Mouse (Mus musculus) left cerebral cortex, adult 8-10 months (tissue): ENCODE results near the gene Tent5a. TPM values are rescaled to one million over a fixed set of nuclear protein-coding genes. Genes with fewer than 3 reads are reported as not detected.

Source experiments
- DNase-seq, 2 experiments: peaks; one replicate each; pipeline ENCODE4 v3.0.0; 2022; ENCODE audit warnings: low spot score in 2 of 2
- total RNA-seq, 4 experiments: library from RNA; stranded (reverse); gene quantifications; 2 replicates each; pipeline ENCODE4 v1.2.4; 2022

The Tent5a gene
- total RNA-seq, 4 experiments from 2014 or later: 2.1 to 3.6 (median 2.9) TPM

DNA sequence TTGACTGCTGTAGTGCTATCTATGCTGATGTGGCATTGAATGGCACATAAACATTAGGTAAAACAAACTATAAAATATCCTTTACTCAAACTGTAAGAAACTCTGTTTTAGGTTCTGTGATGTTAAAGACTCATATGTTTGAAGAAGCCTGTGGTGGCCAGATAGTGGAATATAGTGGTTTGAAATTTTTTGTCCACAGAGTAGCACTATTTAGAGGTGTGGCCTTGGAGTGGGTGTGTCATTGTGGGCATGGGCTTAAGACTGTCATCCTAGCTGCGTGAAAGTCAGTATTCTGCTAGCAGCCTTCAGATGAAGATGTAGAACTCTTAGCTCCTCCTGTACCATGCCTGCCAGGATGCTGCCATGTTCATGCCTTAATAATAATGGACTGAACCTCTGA lies 11.0 kb downstream of the Tent5a start:
- DNase-seq: no peak

DNA sequence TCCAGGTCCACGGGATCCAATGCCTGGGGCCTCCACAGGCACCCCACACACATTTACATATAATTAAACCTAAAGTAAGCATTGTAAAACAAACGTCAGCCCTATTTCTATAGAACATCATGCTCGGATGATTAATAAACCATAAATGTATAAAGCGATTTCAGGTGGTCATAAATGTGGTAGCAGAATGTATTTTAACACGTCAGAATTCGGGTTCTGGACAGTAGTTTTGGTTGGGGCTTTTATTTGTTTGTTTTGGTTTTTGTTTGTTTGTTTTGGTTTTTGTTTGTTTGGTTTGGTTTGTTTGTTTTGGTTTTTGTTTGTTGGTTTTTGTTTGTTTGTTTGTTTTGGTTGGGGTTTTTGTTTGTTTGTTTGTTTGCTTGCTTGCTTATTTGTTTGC lies 14.7 kb downstream of the Tent5a start, which contains the start of gene Gm11114:
TSS of gene Gm11114 (plus strand) at position 301 of the 400 bp plus-strand sequence.
- DNase-seq: no peak

DNA sequence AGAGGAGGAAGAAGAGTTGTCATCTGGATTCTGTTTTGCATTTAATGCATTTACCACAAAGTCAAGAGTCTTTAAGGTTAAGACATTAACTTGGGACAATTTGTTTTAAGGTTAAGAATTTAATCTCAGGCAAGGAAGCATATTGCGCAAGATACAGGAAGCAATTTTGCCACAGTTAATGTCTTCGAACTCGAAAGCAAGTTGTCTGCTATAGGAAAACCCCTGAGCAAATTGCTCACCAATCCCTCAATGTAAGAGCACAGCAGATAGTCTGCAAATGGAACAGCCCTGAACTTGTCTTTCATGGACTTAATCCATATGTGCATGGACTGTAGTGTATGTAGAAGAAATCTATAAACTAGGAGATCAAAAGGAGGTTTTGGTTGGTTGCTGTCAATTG lies 23.8 kb downstream of the Tent5a start:
- DNase-seq: no peak

DNA sequence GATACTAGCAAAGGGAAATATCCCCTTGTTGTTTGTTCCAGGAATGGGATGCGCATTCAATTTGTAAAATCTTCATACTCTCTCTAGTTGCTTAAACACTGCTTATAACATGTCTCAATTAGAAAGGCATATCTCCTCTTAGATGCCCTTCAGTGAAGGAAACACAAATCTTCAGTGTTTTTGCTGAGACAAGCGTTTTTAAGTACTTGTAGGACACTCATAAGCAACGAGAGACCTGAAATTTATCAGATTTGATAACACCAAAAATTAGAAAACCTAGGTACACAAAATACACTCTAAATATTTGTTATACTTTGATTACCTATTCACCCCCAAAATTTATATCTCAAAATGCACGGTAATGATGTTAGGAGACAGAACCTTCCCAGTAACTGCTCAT lies 24.3 kb downstream of the Tent5a start:
- DNase-seq: no peak

DNA sequence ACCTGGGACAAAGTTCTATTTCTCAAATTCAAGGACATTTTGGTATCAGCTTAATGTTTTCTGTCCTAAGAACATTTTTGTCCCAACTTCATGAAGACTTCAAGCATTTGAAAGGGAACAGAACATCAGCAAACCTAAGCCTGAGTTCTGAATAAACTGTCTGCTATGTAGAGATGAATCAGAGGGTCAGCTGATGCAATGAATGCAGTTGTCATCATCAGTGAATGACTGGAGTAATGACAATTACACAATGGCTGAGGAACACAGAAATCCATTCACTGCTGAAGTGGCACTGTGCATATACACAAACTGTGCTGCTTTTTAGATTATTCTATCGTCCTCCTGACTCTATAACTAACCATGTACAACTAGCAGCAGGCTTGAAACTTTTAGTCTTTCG lies 53.0 kb downstream of the Tent5a start:
- DNase-seq: no peak

Other genes with a start within 250 kb of the Tent5a start
- not detected for gene Gm11114, start 14.6 kb downstream of the Tent5a start, total RNA-seq